Mouse (Mus musculus) layer of hippocampus, adult 8-10 months (tissue): ENCODE results near the gene Hist1h3g. TPM values are rescaled to one million over a fixed set of nuclear protein-coding genes. Genes with fewer than 3 reads are reported as not detected.

Source experiments
- DNase-seq, 2 experiments: peaks; one replicate each; pipeline ENCODE4 v3.0.0; 2022; ENCODE audit warnings: low spot score in 2 of 2
- total RNA-seq, 4 experiments: library from RNA; stranded (reverse); gene quantifications; 2 replicates each; pipeline ENCODE4 v1.2.4; 2022

Gene Hist1h3g
- total RNA-seq, result 1 to 10 TPM; 1.2 to 3.4 (median 2.2) TPM

DNA sequence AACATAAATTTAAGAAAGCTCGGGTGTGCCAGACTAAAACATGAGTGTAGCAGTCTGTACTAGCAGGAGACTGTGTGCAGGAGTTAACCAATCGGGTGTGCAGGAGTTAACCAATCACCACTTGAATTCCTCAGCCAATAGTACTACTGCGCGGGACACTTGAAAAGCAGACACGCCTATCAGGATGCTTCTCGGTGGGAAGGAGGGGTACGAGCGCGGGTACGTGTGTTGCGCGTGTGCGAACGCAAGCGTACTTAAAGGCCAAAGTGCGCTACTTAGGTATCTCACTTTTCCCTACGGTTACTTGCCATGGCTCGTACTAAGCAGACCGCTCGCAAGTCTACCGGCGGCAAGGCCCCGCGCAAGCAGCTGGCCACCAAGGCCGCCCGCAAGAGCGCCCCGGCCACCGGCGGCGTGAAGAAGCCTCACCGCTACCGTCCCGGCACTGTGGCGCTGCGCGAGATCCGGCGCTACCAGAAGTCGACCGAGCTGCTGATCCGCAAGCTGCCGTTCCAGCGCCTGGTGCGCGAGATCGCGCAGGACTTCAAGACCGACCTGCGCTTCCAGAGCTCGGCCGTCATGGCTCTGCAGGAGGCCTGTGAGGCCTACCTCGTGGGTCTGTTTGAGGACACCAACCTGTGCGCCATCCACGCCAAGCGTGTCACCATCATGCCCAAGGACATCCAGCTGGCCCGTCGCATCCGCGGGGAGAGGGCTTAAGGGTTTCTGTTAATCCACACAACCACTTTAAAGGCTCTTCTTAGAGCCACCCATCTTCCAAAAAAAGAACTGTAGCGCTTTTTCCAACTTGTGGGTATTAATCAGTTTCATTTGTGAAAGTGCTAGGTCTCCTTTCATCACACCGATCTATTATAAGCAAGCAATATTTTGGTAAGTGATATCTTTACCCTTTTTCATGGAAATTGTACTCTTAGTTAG lies at the start of gene Hist1h3g:
Gene Hist1h3g (plus strand): TSS at position 286 of the 939 bp plus-strand sequence.
- peak; percentile 91 to 92 for DNase-seq

DNA sequence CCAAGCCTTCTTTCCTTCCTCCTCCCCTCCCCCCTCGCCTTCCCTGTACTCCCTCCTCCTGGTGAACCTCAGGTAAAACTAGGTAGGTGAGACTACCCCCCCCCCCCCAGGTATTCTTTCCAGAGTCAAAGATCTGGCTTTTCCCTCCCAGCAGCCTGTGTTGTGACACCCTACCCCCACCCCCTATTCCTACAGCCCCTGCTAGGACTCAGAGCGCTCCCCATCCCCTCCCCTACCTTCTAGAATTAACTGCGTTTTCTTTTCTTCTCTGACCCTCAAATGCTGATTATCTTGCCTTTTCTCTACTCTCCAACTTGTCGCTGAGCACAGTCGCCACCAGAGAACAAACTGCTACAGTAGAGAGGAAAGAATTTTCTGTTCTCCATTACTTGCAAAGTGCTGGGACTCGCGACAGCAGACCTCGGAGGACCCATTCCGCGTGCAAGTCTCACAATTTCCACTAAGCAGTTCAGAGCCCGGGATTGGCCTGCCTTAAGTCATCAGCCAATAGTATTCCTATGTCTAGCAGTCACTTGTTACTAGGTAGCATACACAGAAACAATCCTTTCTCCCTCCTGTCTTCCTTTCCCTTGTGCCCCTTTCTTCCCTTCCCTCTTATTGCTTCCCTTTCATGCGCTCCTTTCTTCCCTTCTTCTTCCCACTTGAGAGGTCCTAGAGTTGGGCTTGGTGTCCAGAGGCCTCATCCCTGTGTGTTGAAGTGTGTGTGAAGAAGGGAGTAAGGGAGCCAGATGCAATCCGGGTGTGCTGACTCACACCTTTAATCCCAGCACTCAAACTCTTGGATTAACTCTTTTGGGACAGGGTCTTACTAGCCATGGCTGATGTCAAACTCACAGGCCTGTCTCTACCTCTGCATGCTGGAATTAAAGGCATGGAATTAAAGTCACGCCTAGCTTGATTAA lies 46.6 kb upstream of the Hist1h3g start, which contains the start of gene Btn2a2:
Gene Btn2a2 (minus strand): TSS at position 458 of the 923 bp plus-strand sequence.
- peak; percentile 69 to 75 for DNase-seq

GRCm38 (mm10) chr13:23490863-23491262 lies 44.4 kb upstream of the Hist1h3g start:
- DNase-seq, result no peak

DNA sequence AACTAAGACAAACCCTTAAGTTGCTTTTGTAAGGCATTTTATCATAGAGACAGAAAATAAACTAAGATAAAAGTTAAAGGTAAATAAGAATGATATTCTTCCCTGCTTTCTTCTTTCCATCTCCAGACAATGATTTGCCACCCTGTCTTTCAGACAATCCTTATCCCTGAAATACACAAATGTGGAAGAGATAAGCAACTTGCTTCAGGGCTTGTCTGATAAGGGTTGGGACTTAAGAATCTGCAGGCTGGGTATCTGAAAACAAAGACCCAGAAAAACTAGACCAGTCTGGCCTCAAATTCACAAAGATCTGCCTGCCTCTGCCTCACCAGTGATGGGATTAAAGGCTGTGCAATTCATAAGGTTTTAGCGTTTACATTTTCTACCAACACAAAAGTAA lies 44.0 kb upstream of the Hist1h3g start:
- no peak for DNase-seq

GRCm38 (mm10) chr13:23491990-23492389 lies 43.2 kb upstream of the Hist1h3g start:
- DNase-seq, result no peak

GRCm38 (mm10) chr13:23495526-23495925 lies 39.7 kb upstream of the Hist1h3g start:
- DNase-seq, result no peak

GRCm38 (mm10) chr13:23497656-23498321 lies 37.4 kb upstream of the Hist1h3g start:
- peak in 1 of 2 experiments; percentile 70 for DNase-seq

GRCm38 (mm10) chr13:23498653-23499052 lies 36.6 kb upstream of the Hist1h3g start:
- no peak for DNase-seq

- DNase-seq, result no peak
These were observed 35.3 kb upstream of the Hist1h3g start for GRCm38 (mm10) chr13:23499943-23500342.

- DNase-seq, result peak in 1 of 2 experiments; percentile 82
These were observed 34.6 kb upstream of the Hist1h3g start for GRCm38 (mm10) chr13:23500424-23501200.

DNA sequence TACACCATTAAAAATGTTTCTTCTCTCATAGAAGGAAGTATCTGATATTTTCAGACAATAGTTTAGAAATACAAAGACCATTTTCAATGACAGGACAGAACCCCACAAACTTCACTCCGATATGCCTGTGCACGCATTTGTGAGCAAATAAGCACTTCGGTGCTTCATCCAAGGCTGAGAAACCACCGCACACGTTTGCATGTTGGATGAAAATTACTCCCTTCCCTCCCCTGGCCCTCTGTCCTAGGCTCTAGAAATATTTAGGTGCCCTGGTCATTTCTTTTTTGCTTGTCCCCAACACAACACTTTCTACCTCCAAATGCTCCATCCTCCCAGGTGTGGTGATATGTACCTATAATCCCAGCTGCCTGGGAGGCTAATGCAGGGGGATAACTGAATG lies 33.7 kb upstream of the Hist1h3g start:
- DNase-seq, result no peak

DNA sequence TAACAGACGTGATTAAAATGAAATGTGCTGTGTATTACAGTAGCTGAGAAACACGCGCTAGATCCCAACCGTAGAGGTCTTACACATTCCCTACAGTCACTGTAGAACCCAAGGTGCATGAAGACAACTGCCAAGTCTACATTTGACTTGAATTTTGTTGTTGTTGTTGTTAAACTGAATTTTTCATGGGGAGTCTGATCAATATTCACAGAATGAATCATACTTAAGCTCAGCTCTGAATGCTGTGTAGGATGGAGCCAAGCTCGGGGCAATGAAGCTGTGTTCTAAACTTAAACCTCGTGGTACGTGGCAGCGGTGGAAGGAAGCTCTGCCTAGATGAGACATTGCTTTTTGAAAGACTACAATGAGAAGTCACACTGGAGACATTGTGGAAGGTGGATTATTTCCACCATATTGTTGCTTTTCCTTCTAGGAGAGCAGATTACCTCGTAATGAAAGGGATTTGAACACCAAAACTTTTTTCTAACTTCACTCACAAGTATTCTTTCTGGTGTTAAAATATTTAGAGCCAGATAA lies 33.1 kb upstream of the Hist1h3g start:
- DNase-seq, result no peak

DNA sequence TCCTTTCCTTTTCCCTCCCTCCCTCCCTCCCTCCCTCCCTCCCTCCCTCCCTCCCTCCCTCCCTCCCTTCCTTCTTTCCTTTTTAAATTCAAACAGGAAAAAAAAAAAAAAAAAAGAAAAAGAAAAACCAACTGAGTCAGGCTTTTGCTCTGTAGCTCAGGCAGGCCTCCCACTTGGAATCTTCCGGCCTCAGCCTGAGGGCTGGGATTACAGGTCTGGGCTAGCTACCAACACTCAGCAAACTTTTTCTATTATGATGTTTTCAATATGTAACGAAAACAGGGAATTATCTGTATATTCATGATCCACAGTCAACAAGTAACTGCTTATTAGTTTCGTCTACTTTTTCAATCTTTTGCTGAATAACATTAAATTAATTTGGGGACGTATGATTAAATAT lies 32.3 kb upstream of the Hist1h3g start:
- no peak for DNase-seq

DNA sequence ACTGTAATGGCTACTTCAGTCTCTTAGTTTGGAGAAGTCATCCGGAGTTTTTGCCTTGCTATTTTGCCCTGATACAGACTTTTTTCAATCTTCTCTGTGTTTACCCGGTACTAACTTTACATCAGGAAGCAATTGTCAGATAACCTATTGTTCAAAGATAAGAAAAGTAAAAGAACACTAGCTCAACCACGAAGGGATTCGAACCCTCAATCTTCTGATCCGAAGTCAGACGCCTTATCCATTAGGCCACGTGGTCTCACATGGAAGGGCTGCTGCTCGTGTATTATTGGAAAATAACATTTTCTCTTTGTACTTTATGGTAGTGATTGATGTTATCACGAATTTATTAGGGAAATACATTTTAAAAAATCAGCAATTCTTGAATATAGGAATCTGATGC lies 31.4 kb upstream of the Hist1h3g start:
- peak in 1 of 2 experiments; percentile 65 for DNase-seq

DNA sequence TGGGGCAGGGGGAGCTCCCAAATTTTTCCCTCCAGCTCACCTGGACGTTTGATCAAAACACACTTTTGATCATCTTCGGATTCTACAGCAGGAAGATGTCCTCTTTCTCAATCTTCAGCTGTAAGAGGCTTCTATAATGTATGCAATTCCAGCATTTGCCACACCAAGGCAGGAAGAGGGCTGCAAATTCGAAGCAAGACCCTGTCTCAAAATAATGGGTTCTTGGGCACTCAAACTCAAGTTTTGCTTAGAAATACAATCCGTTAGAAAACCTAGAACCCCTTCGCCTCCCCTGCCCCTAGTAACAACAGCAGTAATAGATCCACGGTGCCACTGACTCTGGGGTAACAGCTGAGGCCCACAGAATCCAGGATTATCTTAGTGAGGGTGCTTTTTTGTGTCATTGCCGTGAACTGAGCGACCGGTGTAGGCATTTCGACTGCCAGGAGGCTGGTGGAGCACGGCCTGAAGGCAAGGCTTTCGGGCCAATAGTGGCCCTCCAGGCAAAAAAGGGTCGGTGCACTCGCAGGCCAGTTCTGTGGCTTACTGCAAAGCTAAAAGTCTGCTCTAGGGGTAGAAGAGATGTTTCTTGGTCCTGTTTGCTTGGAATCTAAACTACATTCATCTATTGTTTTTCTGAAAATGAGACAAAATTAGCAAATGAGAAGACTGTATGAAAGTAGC lies 29.4 kb upstream of the Hist1h3g start:
- no peak for DNase-seq

- DNase-seq, result no peak
These were observed 28.9 kb upstream of the Hist1h3g start for GRCm38 (mm10) chr13:23506351-23506750.

GRCm38 (mm10) chr13:23506819-23507515 lies 28.3 kb upstream of the Hist1h3g start:
- DNase-seq, result no peak

DNA sequence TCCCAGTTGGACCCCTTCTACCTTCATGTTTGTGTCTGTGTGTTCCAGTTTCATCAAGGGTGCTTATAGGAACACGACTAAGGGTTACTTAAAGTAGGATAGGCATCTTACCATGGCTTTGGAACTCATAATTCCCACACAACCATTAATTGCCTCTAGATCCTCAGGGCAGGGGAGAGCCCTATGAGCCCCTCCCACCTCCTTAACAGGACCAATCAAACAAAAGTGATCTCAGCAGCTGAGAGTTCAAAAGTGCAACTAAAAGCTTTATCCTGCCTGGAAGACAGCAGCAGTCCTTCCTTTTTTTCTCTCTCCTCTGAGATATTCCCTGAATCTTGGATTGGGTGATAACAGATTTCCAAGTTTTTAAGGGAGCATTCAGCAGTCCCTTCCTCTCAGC lies 25.1 kb upstream of the Hist1h3g start:
- DNase-seq, result no peak

- no peak for DNase-seq
These were observed 21.7 kb upstream of the Hist1h3g start for GRCm38 (mm10) chr13:23513517-23513916.
